Mouse (Mus musculus) erythroblast, embryonic 14.5 days (primary cell): ENCODE data around the gene Dbh.

ENCODE experiments used
- GATA1 ChIP-seq: IDR thresholded peaks from 2 replicates; pipeline ENCODE4 v1.6.1; 2012; ENCODE audit warnings: low read length, inconsistent platforms, mixed read lengths
- TAL1 ChIP-seq: IDR thresholded peaks from 3 replicates; pipeline ENCODE4 v1.6.1; 2012; ENCODE audit warnings: low read length, inconsistent platforms, mixed read lengths

GRCm38 (mm10) chr2:27226572-27226971 lies 61.5 kb downstream of the Dbh start:
- TF ChIP-seq GATA1 (no peak), TAL1 (no peak)
